Mouse (Mus musculus) testis, adult 2 months (tissue): ENCODE measurements at regions not wholly inside any gene's neighbourhood (a gene's known extent, or its start where the extent isn't known, plus 50 kb on each side); places are given as distances from the start of the nearest gene placed in this dataset.

Experiments used
- CTCF ChIP-seq: fragments of 200-500 bp; IDR thresholded peaks from 2 replicates; pipeline ENCODE4 v1.5.1; 2012; ENCODE audit warnings: low read depth, mild to moderate bottlenecking, inconsistent platforms, low read length, moderate library complexity; ENCODE audit not compliant: control insufficient read depth, insufficient read depth, insufficient replicate concordance
- POLR2A ChIP-seq: fragments of 200-500 bp; IDR thresholded peaks from 2 replicates; pipeline ENCODE4 v1.6.1; 2012; ENCODE audit warnings: low read depth, mild to moderate bottlenecking, inconsistent platforms, low read length, moderate library complexity; ENCODE audit not compliant: control insufficient read depth

- TF ChIP-seq POLR2A = no peak
- no peak for TF ChIP-seq CTCF
These were observed 1006.4 kb upstream of the Adgrl4 start for GRCm38 (mm10) chr3:150431291-150431690.
